Mouse (Mus musculus) thymus, postnatal 4 days (tissue): Measurements from ENCODE around the gene Ptprh.

Experiments used
- DNase-seq: peaks from one replicate; pipeline ENCODE4 v3.0.0; 2021

Ptprh gene

DNA sequence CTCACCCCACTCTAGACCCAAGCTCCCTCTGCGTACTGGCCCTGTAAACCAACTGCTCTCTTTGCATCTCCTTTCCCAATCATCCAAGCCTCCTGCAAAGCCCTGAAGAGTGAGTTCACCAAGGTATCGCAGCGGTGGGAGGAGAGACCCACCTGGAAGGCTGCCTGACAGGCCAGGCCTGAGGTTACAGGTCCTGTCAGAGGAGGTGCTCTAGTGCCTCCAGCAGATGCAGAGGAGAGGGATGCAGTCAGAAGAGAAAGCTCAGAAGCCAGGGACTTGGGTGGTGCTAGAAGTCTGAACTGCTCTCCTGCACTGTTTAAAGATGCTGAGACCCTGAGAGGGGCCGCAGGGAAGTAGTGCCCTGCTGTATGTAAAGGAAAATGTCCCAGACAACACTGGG lies 104.8 kb downstream of the Ptprh start:
- no peak for DNase-seq
